Mouse (Mus musculus): ENCODE data around the gene Rtl1.

Gene Rtl1

GRCm38 (mm10) chr12:109600230-109600629 is at the start of gene Rtl1:
TSS of gene Rtl1 (minus strand) at chr12:109600330.
- DNase-seq (ENCODE audit: low read depth in 1 of 2, low spot score in 2 of 2): no peak

- no peak for DNase-seq (ENCODE audit: low read depth in 1 of 2, low spot score in 2 of 2)
Measured at GRCm38 (mm10) chr12:109640560-109641167, 40.5 kb upstream of the Rtl1 start.

- DNase-seq (ENCODE audit: low read depth in 1 of 2, low spot score in 2 of 2): no peak
Measured at GRCm38 (mm10) chr12:109632035-109632434, 31.9 kb upstream of the Rtl1 start.

- DNase-seq (ENCODE audit: low read depth in 1 of 2, low spot score in 2 of 2): no peak
Measured at GRCm38 (mm10) chr12:109628887-109629286, 28.8 kb upstream of the Rtl1 start.

- DNase-seq (ENCODE audit: low read depth in 1 of 2, low spot score in 2 of 2): no peak
Measured at GRCm38 (mm10) chr12:109626910-109627309, 26.8 kb upstream of the Rtl1 start.

- no peak for DNase-seq (ENCODE audit: low read depth in 1 of 2, low spot score in 2 of 2)
Measured at GRCm38 (mm10) chr12:109620196-109620595, 20.1 kb upstream of the Rtl1 start.

GRCm38 (mm10) chr12:109617993-109618392 is 17.9 kb upstream of the Rtl1 start:
- no peak for DNase-seq (ENCODE audit: low read depth in 1 of 2, low spot score in 2 of 2)

- no peak for DNase-seq (ENCODE audit: low read depth in 1 of 2, low spot score in 2 of 2)
Measured at GRCm38 (mm10) chr12:109617126-109617525, 17.0 kb upstream of the Rtl1 start.

- DNase-seq (ENCODE audit: low read depth in 1 of 2, low spot score in 2 of 2): no peak
Measured at GRCm38 (mm10) chr12:109615371-109615770, 15.2 kb upstream of the Rtl1 start.

GRCm38 (mm10) chr12:109614416-109614815 is 14.3 kb upstream of the Rtl1 start:
- no peak for DNase-seq (ENCODE audit: low read depth in 1 of 2, low spot score in 2 of 2)

GRCm38 (mm10) chr12:109612392-109613385 is 12.6 kb upstream of the Rtl1 start:
- DNase-seq (ENCODE audit: low read depth in 1 of 2, low spot score in 2 of 2): no peak

GRCm38 (mm10) chr12:109608576-109609440 is 8.7 kb upstream of the Rtl1 start:
- no peak for DNase-seq (ENCODE audit: low read depth in 1 of 2, low spot score in 2 of 2)

- DNase-seq (ENCODE audit: low read depth in 1 of 2, low spot score in 2 of 2): no peak
Measured at GRCm38 (mm10) chr12:109607953-109608352, 7.8 kb upstream of the Rtl1 start.

GRCm38 (mm10) chr12:109607191-109607590 is 7.1 kb upstream of the Rtl1 start:
- no peak for DNase-seq (ENCODE audit: low read depth in 1 of 2, low spot score in 2 of 2)

GRCm38 (mm10) chr12:109604982-109605721 is 5.0 kb upstream of the Rtl1 start:
- no peak for DNase-seq (ENCODE audit: low read depth in 1 of 2, low spot score in 2 of 2)

GRCm38 (mm10) chr12:109598551-109599250 is 1.4 kb downstream of the Rtl1 start:
- no peak for DNase-seq (ENCODE audit: low read depth in 1 of 2, low spot score in 2 of 2)

- no peak for DNase-seq (ENCODE audit: low read depth in 1 of 2, low spot score in 2 of 2)
Measured at GRCm38 (mm10) chr12:109596726-109597125, 3.4 kb downstream of the Rtl1 start.

- no peak for DNase-seq (ENCODE audit: low read depth in 1 of 2, low spot score in 2 of 2)
Measured at GRCm38 (mm10) chr12:109596232-109596631, 3.9 kb downstream of the Rtl1 start.

- DNase-seq (ENCODE audit: low read depth in 1 of 2, low spot score in 2 of 2): no peak
Measured at GRCm38 (mm10) chr12:109595753-109596152, 4.4 kb downstream of the Rtl1 start.

- no peak for DNase-seq (ENCODE audit: low read depth in 1 of 2, low spot score in 2 of 2)
Measured at GRCm38 (mm10) chr12:109594961-109595360, 5.2 kb downstream of the Rtl1 start.
